Mouse (Mus musculus) left cerebral cortex, adult 9 months (tissue): ENCODE results near the gene Ddah1.
A peak's percentile ranks its signal among the peaks of the same experiment; 100 is the strongest.

Experiments
- DNase-seq, 2 experiments: peaks; one replicate each; pipeline ENCODE4 v3.0.0; 2022; ENCODE audit warnings: low spot score in 2 of 2

Gene Ddah1

GRCm38 (mm10) chr3:145764416-145764815, 5.9 kb downstream of the Ddah1 start:
- DNase-seq = no peak

DNA sequence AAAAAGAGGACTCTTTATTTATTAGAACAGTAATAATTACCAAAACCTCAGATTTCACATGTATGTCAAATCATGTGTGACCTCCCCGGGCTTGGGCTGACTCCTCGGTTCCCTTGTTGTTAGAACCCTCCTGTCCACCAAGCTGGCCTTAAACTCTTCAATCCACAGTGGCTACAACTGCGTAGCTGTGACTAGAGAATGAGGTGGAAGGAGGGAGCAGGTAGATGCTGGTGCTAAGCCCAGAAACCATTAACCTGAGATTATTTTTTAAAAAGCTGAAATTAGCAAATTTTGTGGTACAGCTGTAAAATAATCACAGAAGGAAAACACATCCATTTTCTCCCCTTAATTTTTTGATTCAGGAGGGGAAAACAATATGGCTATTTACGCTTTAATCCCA, 10.0 kb downstream of the Ddah1 start:
- DNase-seq = no peak

- no peak for DNase-seq
Observed at GRCm38 (mm10) chr3:145773384-145773783, 14.9 kb downstream of the Ddah1 start.

DNA sequence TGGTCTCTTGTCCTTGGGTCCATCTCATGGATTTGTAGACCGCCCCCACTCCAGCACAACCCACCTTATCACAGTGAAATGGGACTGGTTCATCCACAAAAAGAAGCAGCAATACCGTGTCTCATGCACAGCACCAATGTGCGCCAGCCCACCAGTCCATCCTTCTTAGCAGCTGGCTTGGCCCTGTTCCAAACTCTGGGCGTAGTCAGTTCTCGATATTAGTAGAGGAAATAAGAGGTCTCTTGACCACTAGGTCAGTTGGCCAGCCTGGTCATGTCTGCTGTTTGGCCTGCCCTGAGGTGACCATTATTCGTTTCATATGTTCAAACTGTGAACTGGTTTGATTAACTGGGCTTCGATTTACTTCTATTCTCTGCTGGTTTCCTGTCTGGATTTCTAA, 15.9 kb downstream of the Ddah1 start:
- no peak for DNase-seq

DNA sequence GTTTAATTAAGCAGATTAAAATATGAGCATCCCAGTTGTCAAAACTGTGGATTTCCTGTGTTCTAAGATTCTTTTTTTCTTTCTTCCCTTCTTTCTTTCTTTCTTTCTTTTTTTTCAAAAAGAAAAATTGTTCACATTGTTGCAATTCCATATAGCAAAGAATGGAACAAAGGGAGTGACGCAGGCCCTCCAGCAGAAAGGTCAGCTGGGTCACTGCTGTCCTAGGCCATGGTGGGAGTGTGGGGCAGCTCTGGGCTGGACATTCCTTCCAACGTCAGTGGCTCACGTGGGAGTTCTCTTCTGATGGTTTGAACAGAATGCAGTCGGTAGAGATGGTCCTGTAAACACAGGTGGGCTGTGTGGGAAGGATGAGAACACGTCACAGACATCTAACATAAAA, 16.8 kb downstream of the Ddah1 start:
- DNase-seq = no peak

GRCm38 (mm10) chr3:145775862-145776261, 17.4 kb downstream of the Ddah1 start:
- DNase-seq = no peak

DNA sequence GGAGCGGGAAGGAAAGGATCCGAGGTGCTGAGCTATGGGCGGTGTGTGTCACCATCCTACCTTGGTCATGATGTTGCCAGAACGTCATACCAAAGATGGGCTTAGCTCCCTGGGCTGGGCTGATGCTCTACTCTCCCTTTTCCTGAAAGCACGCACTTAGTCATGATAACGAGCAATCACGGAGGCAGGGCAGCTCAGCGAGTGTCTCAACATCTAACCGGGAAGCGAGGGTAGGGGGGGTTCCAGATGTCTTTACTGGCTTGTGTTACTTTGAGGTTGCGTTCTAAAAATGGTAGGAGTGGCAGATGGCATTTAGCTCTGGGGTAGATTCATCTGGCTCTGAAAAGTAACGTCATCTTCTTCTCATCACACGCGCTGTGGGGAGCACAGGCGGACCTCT, 18.5 kb downstream of the Ddah1 start:
- peak in 1 of 2 experiments; percentile 23 for DNase-seq

- DNase-seq = no peak
Observed at GRCm38 (mm10) chr3:145778406-145778922, 20.0 kb downstream of the Ddah1 start.

- DNase-seq = no peak
Observed at GRCm38 (mm10) chr3:145779279-145779973, 21.0 kb downstream of the Ddah1 start.

GRCm38 (mm10) chr3:145780784-145781442, 22.4 kb downstream of the Ddah1 start:
- DNase-seq = no peak

DNA sequence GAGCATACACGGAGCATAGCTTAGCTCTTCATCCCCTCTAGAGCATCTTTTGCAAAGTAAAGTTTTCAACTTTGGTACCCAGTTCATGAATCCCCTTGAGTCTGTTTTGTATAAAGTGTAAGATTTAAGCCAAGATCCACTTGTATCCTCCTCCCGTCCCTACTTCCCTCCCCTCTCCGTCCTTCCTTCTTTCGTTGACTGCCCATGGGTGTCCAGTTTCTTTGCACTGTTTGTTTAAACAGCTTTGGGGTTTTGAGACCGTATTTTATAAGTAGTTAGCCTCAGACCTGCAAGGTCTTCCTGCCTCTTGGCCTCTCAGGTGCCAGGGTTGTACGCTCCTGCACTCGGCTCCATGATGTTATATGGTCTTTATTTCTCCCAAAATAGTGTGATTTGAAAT, 26.8 kb downstream of the Ddah1 start:
- no peak for DNase-seq

- no peak for DNase-seq
Observed at GRCm38 (mm10) chr3:145787303-145787702, 28.8 kb downstream of the Ddah1 start.

DNA sequence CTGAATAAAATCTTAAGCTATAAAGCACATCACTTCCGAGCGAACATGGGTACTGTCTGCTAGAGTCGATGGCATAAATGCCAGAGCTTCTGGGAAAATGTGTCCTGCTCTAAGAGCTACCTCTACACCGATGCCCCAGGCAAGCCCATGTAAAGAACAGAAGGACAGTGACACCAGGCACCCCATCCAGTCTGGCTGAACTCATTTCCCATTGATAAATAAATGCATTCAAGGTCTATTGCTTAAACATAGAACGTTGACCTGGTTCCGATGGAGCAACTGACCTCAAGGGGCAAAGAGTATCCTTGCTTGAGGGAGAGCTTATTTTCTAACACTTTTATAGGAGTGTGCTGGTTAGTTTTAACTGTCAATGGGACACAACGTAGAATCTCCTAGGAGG, 30.6 kb downstream of the Ddah1 start:
- no peak for DNase-seq

DNA sequence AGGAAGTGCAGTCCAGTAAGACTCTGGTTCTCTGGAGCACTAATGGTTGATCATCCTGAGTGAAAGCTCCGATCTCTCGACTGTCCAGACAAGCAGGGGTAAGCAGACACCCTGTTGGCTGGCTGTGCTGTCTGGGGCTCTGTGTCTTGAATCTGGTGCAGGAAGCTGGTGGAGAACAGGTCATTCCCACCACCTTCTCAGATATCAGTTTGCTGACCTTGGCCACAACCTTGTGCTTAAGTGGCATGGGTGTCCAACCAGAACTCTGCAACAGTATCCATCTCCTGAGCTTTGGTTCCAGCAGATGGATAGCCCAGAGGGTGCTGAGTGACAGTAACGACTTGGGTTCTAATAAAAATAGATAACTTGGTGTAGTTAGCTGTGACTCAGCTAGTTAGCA, 31.8 kb downstream of the Ddah1 start:
- no peak for DNase-seq

- no peak for DNase-seq
Observed at GRCm38 (mm10) chr3:145790709-145791108, 32.2 kb downstream of the Ddah1 start.

DNA sequence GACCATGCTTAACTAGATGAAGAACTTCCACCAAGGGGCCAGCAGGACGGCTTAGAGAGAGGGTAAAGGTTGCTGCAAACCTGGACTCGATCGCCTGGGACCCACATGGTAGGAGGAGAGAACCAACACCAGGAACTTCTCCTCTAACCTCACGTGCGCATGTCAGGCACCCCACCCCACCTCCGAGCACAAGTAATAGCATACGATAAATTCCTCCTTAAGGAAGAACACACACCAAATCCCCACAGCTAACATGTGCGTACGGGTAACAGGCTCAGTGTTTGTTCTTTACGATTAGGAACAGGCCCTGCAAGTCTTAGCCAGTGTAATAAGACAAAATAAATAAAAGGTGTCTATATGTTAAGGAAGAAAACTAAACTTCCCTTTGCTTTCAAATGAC, 35.9 kb downstream of the Ddah1 start:
- no peak for DNase-seq

DNA sequence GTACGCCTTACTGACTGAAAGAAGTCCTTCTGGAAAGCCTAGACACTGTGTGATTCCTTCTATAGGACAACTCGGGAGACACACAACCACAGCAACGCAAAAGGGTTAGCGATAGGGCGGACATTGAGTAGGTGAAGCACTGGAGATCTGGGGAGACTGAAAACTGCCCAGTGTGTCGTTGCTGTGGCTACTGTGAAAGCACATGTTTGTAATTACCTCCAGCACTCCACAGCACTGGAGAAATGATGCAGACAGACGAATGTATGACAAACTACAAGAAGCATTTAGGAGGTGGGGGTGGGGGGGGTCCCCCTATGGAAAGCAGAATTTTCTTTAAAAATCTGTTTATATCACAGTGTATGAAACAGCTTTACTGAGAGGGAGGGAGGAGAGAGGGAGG, 37.4 kb downstream of the Ddah1 start:
- DNase-seq = no peak

DNA sequence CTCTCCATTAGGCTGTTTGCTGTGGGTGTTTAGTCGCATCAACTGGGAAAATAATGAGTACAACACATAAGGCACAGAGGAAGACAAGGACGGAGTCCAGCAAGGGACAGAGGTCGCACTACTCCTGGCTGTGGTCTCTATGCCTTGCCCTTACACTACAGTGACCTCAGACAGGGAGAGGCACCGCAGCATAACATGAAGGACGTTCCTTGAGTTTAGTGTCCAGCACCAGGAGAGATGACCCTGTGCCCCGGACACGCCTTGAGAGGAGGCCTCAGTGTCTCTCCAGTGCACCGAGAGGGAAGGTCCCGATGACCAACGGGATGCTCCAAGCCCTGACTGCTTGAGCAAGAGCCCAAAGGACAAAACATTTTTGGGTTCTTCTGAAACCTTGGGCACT, 39.6 kb downstream of the Ddah1 start:
- DNase-seq = no peak

GRCm38 (mm10) chr3:145798751-145799188, 40.3 kb downstream of the Ddah1 start:
- no peak for DNase-seq

DNA sequence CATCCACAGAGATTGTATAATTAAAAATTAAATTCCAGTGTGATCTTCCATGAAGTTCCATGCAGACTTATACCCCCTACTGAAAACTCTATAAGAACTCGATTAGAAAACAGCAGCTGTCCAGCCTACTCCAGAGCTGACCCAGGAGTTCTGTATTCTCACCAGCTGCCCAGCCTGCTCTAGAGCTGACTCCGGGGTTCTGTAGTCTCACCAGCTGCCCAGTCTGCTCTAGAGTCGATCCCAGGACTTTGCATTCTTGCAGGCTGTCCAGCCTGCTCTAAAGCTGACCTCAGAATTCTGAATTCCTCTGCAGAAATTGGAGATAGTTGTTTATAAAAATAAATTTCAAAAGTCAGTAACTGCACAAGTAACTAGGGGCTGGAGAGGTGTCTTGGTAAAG, 40.9 kb downstream of the Ddah1 start:
- no peak for DNase-seq

- DNase-seq = no peak
Observed at GRCm38 (mm10) chr3:145802106-145802505, 43.6 kb downstream of the Ddah1 start.

GRCm38 (mm10) chr3:145805848-145806247, 47.4 kb downstream of the Ddah1 start:
- no peak for DNase-seq

- no peak for DNase-seq
Observed at GRCm38 (mm10) chr3:145806502-145806901, 48.0 kb downstream of the Ddah1 start.
